Mouse (Mus musculus) forebrain, embryonic 16.5 days (tissue): ENCODE data around the gene Maip1. TPM values are rescaled to one million over a fixed set of nuclear protein-coding genes. Genes with fewer than 3 reads are reported as not detected.

Experiments
- ATAC-seq: fragments of 200-750 bp; cut with Nextera tagmentation; 2 replicates; pipeline ENCODE4 v1.8.0; 2017; ENCODE audit warnings: mild to moderate bottlenecking, moderate library complexity
- H3K27ac ChIP-seq: fragments of 300-500 bp; sonication (generic); 2 replicates; pipeline ENCODE4 v1.5.1; 2014; ENCODE audit warnings: low read length, control low read depth
- H3K27me3 ChIP-seq: fragments of 300-500 bp; sonication (generic); replicated peaks from 2 replicates; pipeline ENCODE4 v1.6.1; 2014; ENCODE audit warnings: low read length; ENCODE audit not compliant: control insufficient read depth, insufficient read depth
- H3K36me3 ChIP-seq: fragments of 300-500 bp; sonication (generic); 2 replicates; pipeline ENCODE4 v1.6.1; 2014; ENCODE audit not compliant: control insufficient read depth, insufficient read depth
- H3K4me1 ChIP-seq: fragments of 300-500 bp; sonication (generic); replicated peaks from 2 replicates; pipeline ENCODE4 v1.6.1; 2014; ENCODE audit warnings: low read length; ENCODE audit not compliant: control insufficient read depth, insufficient read depth
- H3K4me2 ChIP-seq: fragments of 300-500 bp; sonication (generic); 2 replicates; pipeline ENCODE4 v1.6.1; 2014; ENCODE audit warnings: mild to moderate bottlenecking, low read length, control low read depth
- H3K4me3 ChIP-seq: fragments of 300-500 bp; sonication (generic); replicated peaks from 2 replicates; pipeline ENCODE4 v1.5.1; 2014; ENCODE audit warnings: mild to moderate bottlenecking, low read length, control low read depth
- H3K9ac ChIP-seq: fragments of 300-500 bp; sonication (generic); replicated peaks from 2 replicates; pipeline ENCODE4 v1.6.1; 2014; ENCODE audit warnings: low read depth, low read length, control low read depth
- H3K9me3 ChIP-seq: fragments of 300-500 bp; sonication (generic); 2 replicates; pipeline ENCODE4 v1.6.1; 2016; ENCODE audit warnings: low read length; ENCODE audit not compliant: control insufficient read depth
- WGBS: fragments of 180-500 bp; shearing (Covaris S2); extraction: QIAGEN DNeasy Blood & Tissue Kit; methylation state at CpG from one replicate; pipeline ENCODE4 v1.1.7; 2014; 5-methylcytosine and 5-hydroxymethylcytosine counted together
- polyA plus RNA-seq: library from polyadenylated mRNA; unstranded; fragments of >200 nt; fragmentation: Nextera tagmentation; extraction: Ambion mirVana; gene quantifications from 2 replicates; pipeline ENCODE4 v1.2.1, GENCODE M21; 2015

The Maip1 gene
- polyA plus RNA-seq, 1 experiment from 2014 or later: 17.7 TPM

GRCm38 (mm10) chr1:57387876-57388275, 18.3 kb upstream of the Maip1 start:
- Histone ChIP-seq H3K9ac (no peak overlapping the region), H3K36me3 (peaks cover 3% of the 10 kb centered on the region; the same call in 1 of the 2 replicates), H3K4me1 (peaks cover 13% of the 10 kb centered on the region), H3K9me3 (no peaks in the 10 kb centered on the region), H3K27me3 (no peaks in the 10 kb centered on the region), H3K4me3 (no peak overlapping the region), H3K27ac (peak overlapping the region; percentile 49), H3K4me2 (no peak overlapping the region)
- peak; percentile 91 for ATAC-seq
- WGBS: 19% methylated on average over 2 of the region's 2 CpGs

GRCm38 (mm10) chr1:57388402-57389155, 17.5 kb upstream of the Maip1 start:
- Histone ChIP-seq H3K4me1 (peaks cover 13% of the 10 kb centered on the region), H3K4me2 (no peak overlapping the region), H3K9me3 (no peaks in the 10 kb centered on the region), H3K27me3 (no peaks in the 10 kb centered on the region), H3K36me3 (peaks cover 5% of the 10 kb centered on the region; the same call in 1 of the 2 replicates), H3K9ac (no peak overlapping the region), H3K27ac (peak overlapping the region; percentile 73), H3K4me3 (no peak overlapping the region)
- ATAC-seq: no peak; the same call in 1 of the 2 replicates
- WGBS: 59% methylated on average over 8 of the region's 8 CpGs

- no peaks in the 10 kb centered on the region for H3K27me3 ChIP-seq
- H3K4me2 ChIP-seq: no peak overlapping the region
- peaks cover 13% of the 10 kb centered on the region for H3K4me1 ChIP-seq
- ATAC-seq: no peak
- no peaks in the 10 kb centered on the region for H3K9me3 ChIP-seq
- H3K9ac ChIP-seq: no peak overlapping the region
- peaks cover 10% of the 10 kb centered on the region; the same call in 1 of the 2 replicates for H3K36me3 ChIP-seq
- no peak overlapping the region for H3K27ac ChIP-seq
- no peak overlapping the region for H3K4me3 ChIP-seq
- WGBS: 92% methylated on average over 4 of the region's 4 CpGs
Observed at GRCm38 (mm10) chr1:57390993-57391790, 14.9 kb upstream of the Maip1 start.

GRCm38 (mm10) chr1:57392417-57392816, 13.7 kb upstream of the Maip1 start:
- Histone ChIP-seq H3K9ac (no peak overlapping the region), H3K4me3 (no peak overlapping the region), H3K4me2 (no peak overlapping the region), H3K27ac (no peak overlapping the region), H3K9me3 (no peaks in the 10 kb centered on the region), H3K27me3 (no peaks in the 10 kb centered on the region), H3K36me3 (peaks cover 10% of the 10 kb centered on the region; the same call in 1 of the 2 replicates), H3K4me1 (peaks cover 11% of the 10 kb centered on the region)
- ATAC-seq: no peak
- 84% methylated on average over 4 of the region's 4 CpGs for WGBS

- Histone ChIP-seq H3K9me3 (no peaks in the 10 kb centered on the region), H3K4me2 (no peak overlapping the region), H3K9ac (no peak overlapping the region), H3K36me3 (peaks cover 12% of the 10 kb centered on the region; the same call in 1 of the 2 replicates), H3K27ac (no peak overlapping the region), H3K4me3 (no peak overlapping the region), H3K27me3 (no peaks in the 10 kb centered on the region), H3K4me1 (peaks cover under 1% of the 10 kb centered on the region; the same call in 1 of the 2 replicates)
- no peak for ATAC-seq
- WGBS: 65% methylated on average over 3 of the region's 3 CpGs
Observed at GRCm38 (mm10) chr1:57394051-57394450, 12.1 kb upstream of the Maip1 start.

GRCm38 (mm10) chr1:57400321-57400720, 5.8 kb upstream of the Maip1 start:
- no peaks in the 10 kb centered on the region for H3K27me3 ChIP-seq
- no peak overlapping the region for H3K27ac ChIP-seq
- H3K9ac ChIP-seq: no peak overlapping the region
- H3K36me3 ChIP-seq: peaks cover 9% of the 10 kb centered on the region
- no peak overlapping the region for H3K4me2 ChIP-seq
- H3K4me1 ChIP-seq: peaks cover under 1% of the 10 kb centered on the region
- H3K4me3 ChIP-seq: no peak overlapping the region
- H3K9me3 ChIP-seq: no peaks in the 10 kb centered on the region
- ATAC-seq: no peak
- WGBS: 86% methylated on average over 2 of the region's 2 CpGs

- Histone ChIP-seq H3K27ac (no peak overlapping the region), H3K4me1 (peaks cover 5% of the 10 kb centered on the region), H3K4me2 (no peak overlapping the region), H3K9me3 (no peaks in the 10 kb centered on the region), H3K27me3 (no peaks in the 10 kb centered on the region), H3K4me3 (no peak overlapping the region), H3K9ac (no peak overlapping the region), H3K36me3 (peaks cover 6% of the 10 kb centered on the region; the same call in 1 of the 2 replicates)
- no peak for ATAC-seq
- WGBS: 96% methylated on average over 2 of the region's 2 CpGs
Observed at GRCm38 (mm10) chr1:57400877-57401276, 5.3 kb upstream of the Maip1 start.

GRCm38 (mm10) chr1:57402116-57402515, 4.0 kb upstream of the Maip1 start:
- Histone ChIP-seq H3K4me1 (peaks cover 5% of the 10 kb centered on the region), H3K4me2 (no peak overlapping the region), H3K36me3 (peaks cover 6% of the 10 kb centered on the region; the same call in 1 of the 2 replicates), H3K27ac (no peak overlapping the region), H3K9ac (no peak overlapping the region), H3K4me3 (no peak overlapping the region), H3K27me3 (no peaks in the 10 kb centered on the region), H3K9me3 (no peaks in the 10 kb centered on the region)
- WGBS: 78% methylated on average over 5 of the region's 5 CpGs
- ATAC-seq: no peak

GRCm38 (mm10) chr1:57408994-57409393, 2.9 kb downstream of the Maip1 start:
- Histone ChIP-seq H3K4me3 (no peak overlapping the region), H3K27ac (no peak overlapping the region), H3K4me2 (no peak overlapping the region), H3K9me3 (no peaks in the 10 kb centered on the region), H3K36me3 (peaks cover 10% of the 10 kb centered on the region; the same call in 1 of the 2 replicates), H3K4me1 (peaks cover 22% of the 10 kb centered on the region), H3K27me3 (no peaks in the 10 kb centered on the region), H3K9ac (no peak overlapping the region)
- WGBS: 97% methylated on average over 2 of the region's 2 CpGs
- ATAC-seq: no peak
